Mouse (Mus musculus) retina, embryonic 14.5 days (tissue): ENCODE results near the gene Nkapl.
"Not testable (repeated sequence)": the region's sequence is repeated elsewhere in the genome, so short reads cannot be mapped to it uniquely, and the experiment has no call there.

Source experiments
- DNase-seq: peaks from one replicate; pipeline ENCODE4 v3.0.0-alpha.2; 2015; ENCODE audit warnings: low spot score

Gene Nkapl

GRCm38 (mm10) chr13:21468061-21469019 is at the start of gene Nkapl:
Gene Nkapl (minus strand): TSS chr13:21468509.
- DNase-seq = peak; percentile 88

- peak; percentile 87 for DNase-seq
These were observed 37.9 kb upstream of the Nkapl start for GRCm38 (mm10) chr13:21506221-21506649.

GRCm38 (mm10) chr13:21502296-21502695 is 34.0 kb upstream of the Nkapl start:
- no peak for DNase-seq

GRCm38 (mm10) chr13:21501182-21501581 is 32.9 kb upstream of the Nkapl start, which contains the start of gene Gm11273:
Gene Gm11273 (minus strand): TSS chr13:21501418.
- not testable (repeated sequence) for DNase-seq

- no peak for DNase-seq
These were observed 26.8 kb upstream of the Nkapl start, which contains the start of gene AK157302 for GRCm38 (mm10) chr13:21495080-21495479. Gene AK157302 (plus strand): TSS chr13:21495223.

GRCm38 (mm10) chr13:21492847-21493246 is 24.5 kb upstream of the Nkapl start:
- DNase-seq = no peak

GRCm38 (mm10) chr13:21486881-21487280 is 18.6 kb upstream of the Nkapl start:
- DNase-seq = no peak

GRCm38 (mm10) chr13:21478759-21479670 is 10.7 kb upstream of the Nkapl start, which contains the start of the genes Zkscan4 and Gm10065:
Gene Zkscan4 (plus strand): TSS chr13:21478907.
Gene Gm10065 (minus strand): TSS chr13:21479441.
- peak; percentile 88 for DNase-seq

- DNase-seq = no peak
These were observed 4.1 kb upstream of the Nkapl start for GRCm38 (mm10) chr13:21472427-21472826.

GRCm38 (mm10) chr13:21469097-21469496 is 788 bp upstream of the Nkapl start:
- DNase-seq = no peak

GRCm38 (mm10) chr13:21467336-21467735 is 973 bp downstream of the Nkapl start:
- no peak for DNase-seq

- DNase-seq = not testable (repeated sequence)
These were observed 5.8 kb downstream of the Nkapl start for GRCm38 (mm10) chr13:21462516-21462915.

GRCm38 (mm10) chr13:21456347-21456746 is 12.0 kb downstream of the Nkapl start:
- no peak for DNase-seq

GRCm38 (mm10) chr13:21454133-21454532 is 14.2 kb downstream of the Nkapl start:
- DNase-seq = no peak

GRCm38 (mm10) chr13:21453449-21453848 is 14.9 kb downstream of the Nkapl start, which contains the start of gene Zscan26:
Gene Zscan26 (minus strand): TSS chr13:21453730.
- DNase-seq = peak; percentile 89

GRCm38 (mm10) chr13:21453042-21453441 is 15.3 kb downstream of the Nkapl start:
- no peak for DNase-seq

- DNase-seq = no peak
These were observed 20.3 kb downstream of the Nkapl start for GRCm38 (mm10) chr13:21447856-21448614.

GRCm38 (mm10) chr13:21446796-21447195 is 21.5 kb downstream of the Nkapl start:
- no peak for DNase-seq

GRCm38 (mm10) chr13:21441207-21441572 is 27.1 kb downstream of the Nkapl start:
- DNase-seq = no peak

GRCm38 (mm10) chr13:21440503-21441206 is 27.7 kb downstream of the Nkapl start, which contains the start of gene Pgbd1:
Gene Pgbd1 (minus strand): TSS chr13:21441058.
- DNase-seq = peak; percentile 80

GRCm38 (mm10) chr13:21435476-21435875 is 32.8 kb downstream of the Nkapl start:
- no peak for DNase-seq
